Mouse (Mus musculus): ENCODE results near the gene Ptprm. TPM values are rescaled to one million over a fixed set of nuclear protein-coding genes. Genes with fewer than 3 reads are reported as not detected.

Gene Ptprm
- polyA plus RNA-seq, 1 experiment: not detected

DNA sequence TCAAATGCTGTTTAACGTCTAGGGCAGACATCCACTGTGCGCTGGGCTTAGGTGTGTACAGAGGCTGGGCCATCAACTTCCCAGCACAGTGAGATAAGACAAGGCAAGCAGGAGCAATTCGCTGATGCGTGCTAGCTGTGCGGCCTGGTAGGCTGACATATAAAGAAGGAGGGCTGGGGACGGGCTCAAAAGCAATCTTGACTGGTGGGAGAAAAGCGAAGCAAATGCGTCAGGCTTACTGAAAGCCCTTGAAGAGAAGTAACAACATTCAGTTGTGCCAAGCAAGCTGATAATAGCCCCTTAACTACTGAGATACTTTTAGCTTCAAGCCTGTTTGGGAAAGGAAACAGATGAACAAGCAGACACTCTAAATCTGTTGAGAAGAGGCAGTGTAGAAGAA is 217.8 kb downstream of the Ptprm start:
- H3K27ac ChIP-seq (ENCODE audit: insufficient read depth, low read depth, low read length): peak overlapping the region; percentile 83

DNA sequence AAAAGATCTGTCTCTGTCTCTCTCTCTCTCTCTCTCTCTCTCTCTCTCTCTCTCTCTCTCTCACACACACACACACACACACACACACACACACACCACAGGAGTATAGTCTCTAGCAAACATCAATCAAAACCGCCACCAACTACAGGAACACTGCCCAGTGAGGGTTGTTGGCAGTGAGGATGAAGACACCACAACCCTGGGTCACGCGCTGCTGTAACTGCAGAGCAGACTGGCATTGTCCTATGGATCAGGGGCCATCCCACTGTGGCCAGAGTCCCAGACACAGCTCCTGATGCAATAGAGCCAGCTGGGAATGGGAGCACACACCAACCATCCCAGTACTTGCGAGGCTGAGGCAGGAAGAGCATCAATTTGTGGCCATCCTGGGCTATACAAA is 220.0 kb downstream of the Ptprm start:
- no peak overlapping the region for H3K27ac ChIP-seq (ENCODE audit: insufficient read depth, low read depth, low read length)
- H3K4me3 ChIP-seq (ENCODE audit: insufficient read depth, low read depth, low read length): no peak overlapping the region
- TF ChIP-seq POLR2A (IDR thresholded peaks at IDR 0.05; ENCODE audit: insufficient read depth, low read depth, low read length): no peak
- no peak for TF ChIP-seq CTCF (IDR thresholded peaks at IDR 0.05; ENCODE audit: insufficient read depth, low read depth, low read length)
- peaks cover 21% of the 10 kb centered on the region for H3K4me1 ChIP-seq (ENCODE audit: control insufficient read depth, insufficient read depth, low read length)
- 86% methylated on average over 4 of the region's 4 CpGs for WGBS

More for the DNA sequence above, 217.8 kb downstream of the Ptprm start:
- H3K4me1 ChIP-seq (ENCODE audit: control insufficient read depth, insufficient read depth, low read length): peaks cover 22% of the 10 kb centered on the region
- TF ChIP-seq CTCF (IDR thresholded peaks at IDR 0.05; ENCODE audit: insufficient read depth, low read depth, low read length) (no peak), POLR2A (IDR thresholded peaks at IDR 0.05; ENCODE audit: insufficient read depth, low read depth, low read length) (no peak)
- no peak overlapping the region for H3K4me3 ChIP-seq (ENCODE audit: insufficient read depth, low read depth, low read length)
- WGBS: 43% methylated on average over 8 of the region's 8 CpGs

DNA sequence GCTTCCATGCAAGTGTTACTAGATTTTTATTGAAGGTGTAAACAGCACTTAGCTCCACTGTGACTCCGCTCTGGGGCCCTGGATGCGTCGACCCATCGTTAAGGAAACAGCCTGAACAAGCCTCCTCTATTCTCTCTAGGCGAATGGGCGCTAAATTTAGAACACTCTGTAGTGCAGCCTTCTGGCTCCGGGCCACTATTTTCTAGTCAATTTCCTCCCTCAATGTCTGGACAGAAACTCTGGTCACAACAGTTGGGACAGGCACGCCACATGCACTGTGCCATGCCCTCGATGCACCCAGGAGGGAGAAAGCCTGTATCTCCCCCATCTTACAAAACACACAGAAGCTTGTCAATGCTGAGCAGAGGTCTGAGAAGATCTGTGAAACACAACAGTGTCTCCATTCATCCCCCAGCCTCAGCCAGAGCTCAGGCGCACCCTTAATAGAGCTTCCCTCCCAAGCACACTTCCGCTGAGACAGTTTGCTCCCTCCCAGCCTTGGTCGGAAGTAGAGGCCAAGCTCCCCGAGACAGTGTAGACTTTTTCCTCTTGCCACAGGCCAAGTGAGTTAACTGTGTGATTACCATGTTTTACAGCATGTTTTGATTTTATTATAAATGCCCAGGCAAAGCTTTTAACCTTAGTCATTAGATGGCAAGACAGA is 220.7 kb downstream of the Ptprm start:
- TF ChIP-seq POLR2A (IDR thresholded peaks at IDR 0.05; ENCODE audit: insufficient read depth, low read depth, low read length) (no peak), CTCF (IDR thresholded peaks at IDR 0.05; ENCODE audit: insufficient read depth, low read depth, low read length) (no peak)
- WGBS: 13% methylated on average over 13 of the region's 13 CpGs
- Histone ChIP-seq H3K27ac (ENCODE audit: insufficient read depth, low read depth, low read length) (peak overlapping the region; percentile 77), H3K4me3 (ENCODE audit: insufficient read depth, low read depth, low read length) (no peak overlapping the region), H3K4me1 (ENCODE audit: control insufficient read depth, insufficient read depth, low read length) (peaks cover 18% of the 10 kb centered on the region)

DNA sequence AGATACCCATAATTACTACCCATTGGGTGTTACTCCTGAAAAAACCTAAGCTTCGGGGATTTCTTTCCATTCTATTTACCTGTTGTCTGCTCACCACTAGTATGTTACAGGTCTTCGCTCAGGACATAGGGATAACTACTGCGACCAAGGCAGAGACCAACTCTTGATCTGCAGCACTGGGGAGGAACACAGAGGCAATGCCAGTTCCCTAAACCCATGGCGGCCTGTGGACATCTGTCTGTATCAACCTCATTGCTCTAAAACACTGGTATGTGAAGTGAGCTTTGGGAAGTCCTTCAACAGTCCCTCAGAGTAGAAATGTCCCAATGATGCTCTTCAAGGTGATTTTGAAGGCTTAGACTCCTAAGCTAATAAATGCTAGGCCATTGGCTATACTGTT is 221.2 kb downstream of the Ptprm start:
- peak overlapping the region; percentile 77 for H3K27ac ChIP-seq (ENCODE audit: insufficient read depth, low read depth, low read length)
- 89% methylated on average over 4 of the region's 4 CpGs for WGBS
- H3K4me1 ChIP-seq (ENCODE audit: control insufficient read depth, insufficient read depth, low read length): peaks cover 18% of the 10 kb centered on the region
- no peak for TF ChIP-seq CTCF (IDR thresholded peaks at IDR 0.05; ENCODE audit: insufficient read depth, low read depth, low read length)
- no peak for TF ChIP-seq POLR2A (IDR thresholded peaks at IDR 0.05; ENCODE audit: insufficient read depth, low read depth, low read length)
- no peak overlapping the region for H3K4me3 ChIP-seq (ENCODE audit: insufficient read depth, low read depth, low read length)

DNA sequence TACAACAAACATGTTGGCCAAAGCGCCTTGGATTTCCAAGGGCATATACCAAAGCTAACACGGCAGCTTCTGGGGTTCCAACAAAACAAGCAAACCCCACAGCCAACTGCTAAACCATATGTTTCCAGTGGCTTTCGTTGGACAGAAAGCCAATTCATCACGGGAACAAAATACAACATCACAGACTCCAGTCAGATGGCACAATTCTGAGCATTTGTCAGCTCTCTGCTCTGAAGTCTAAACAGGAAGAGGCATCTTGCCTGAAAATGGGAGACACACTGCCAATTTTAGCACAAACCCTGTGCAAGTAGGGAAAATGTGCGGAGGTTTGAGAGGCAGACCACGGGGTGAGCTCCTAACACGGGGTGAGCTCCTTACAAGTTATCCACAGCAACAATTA is 226.7 kb downstream of the Ptprm start:
- 44% methylated on average over 7 of the region's 7 CpGs for WGBS
- no peak for TF ChIP-seq CTCF (IDR thresholded peaks at IDR 0.05; ENCODE audit: insufficient read depth, low read depth, low read length)
- no peak for TF ChIP-seq POLR2A (IDR thresholded peaks at IDR 0.05; ENCODE audit: insufficient read depth, low read depth, low read length)
- Histone ChIP-seq H3K4me3 (ENCODE audit: insufficient read depth, low read depth, low read length) (no peak overlapping the region), H3K27ac (ENCODE audit: insufficient read depth, low read depth, low read length) (peak overlapping the region; percentile 7; the same call in 1 of the 2 replicates), H3K4me1 (ENCODE audit: control insufficient read depth, insufficient read depth, low read length) (peaks cover 23% of the 10 kb centered on the region)

DNA sequence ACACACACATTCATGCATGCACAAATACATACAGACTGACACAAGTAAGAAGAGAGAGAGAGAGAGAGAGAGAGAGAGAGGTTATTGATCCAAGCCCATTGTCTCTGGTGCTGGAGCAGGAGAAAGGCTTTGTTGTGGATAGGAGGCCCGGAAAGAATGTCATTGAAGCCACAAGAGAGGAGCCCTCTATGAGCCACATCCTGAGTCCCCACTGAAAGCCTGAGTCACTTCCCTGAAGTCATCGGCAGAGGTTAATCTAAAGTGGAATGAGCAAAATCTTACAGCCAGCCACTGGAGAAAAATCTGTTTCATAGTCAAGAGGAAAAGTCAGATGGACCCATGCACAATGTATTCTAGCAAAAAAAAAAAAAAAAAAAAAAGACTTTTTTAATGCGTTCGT is 228.7 kb downstream of the Ptprm start:
- TF ChIP-seq POLR2A (IDR thresholded peaks at IDR 0.05; ENCODE audit: insufficient read depth, low read depth, low read length): no peak
- TF ChIP-seq CTCF (IDR thresholded peaks at IDR 0.05; ENCODE audit: insufficient read depth, low read depth, low read length): no peak
- WGBS: 65% methylated on average over 4 of the region's 4 CpGs
- H3K4me1 ChIP-seq (ENCODE audit: control insufficient read depth, insufficient read depth, low read length): peaks cover 23% of the 10 kb centered on the region
- H3K27ac ChIP-seq (ENCODE audit: insufficient read depth, low read depth, low read length): no peak overlapping the region
- H3K4me3 ChIP-seq (ENCODE audit: insufficient read depth, low read depth, low read length): no peak overlapping the region

DNA sequence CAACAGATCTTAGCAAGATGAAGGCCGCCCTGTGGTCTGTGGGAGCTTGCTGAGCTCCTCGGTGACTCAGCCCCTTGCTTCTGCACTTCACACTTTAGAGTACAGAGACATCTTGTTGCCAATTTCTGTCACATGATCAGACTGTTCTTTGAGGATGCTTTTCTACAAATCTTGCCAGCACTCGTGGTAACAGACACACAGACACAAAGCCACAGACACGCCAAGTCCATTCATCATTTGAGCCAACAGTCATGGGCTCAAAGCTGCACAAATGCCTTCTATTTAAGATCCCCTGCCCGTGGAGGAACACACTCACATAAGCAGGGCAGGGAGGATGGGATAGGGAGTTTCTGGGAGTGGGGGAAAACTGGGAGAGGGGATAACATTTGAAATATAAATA is 230.0 kb downstream of the Ptprm start:
- Histone ChIP-seq H3K4me3 (ENCODE audit: insufficient read depth, low read depth, low read length) (no peak overlapping the region), H3K4me1 (ENCODE audit: control insufficient read depth, insufficient read depth, low read length) (peaks cover 23% of the 10 kb centered on the region), H3K27ac (ENCODE audit: insufficient read depth, low read depth, low read length) (no peak overlapping the region)
- WGBS: 40% methylated on average over 5 of the region's 5 CpGs
- TF ChIP-seq POLR2A (IDR thresholded peaks at IDR 0.05; ENCODE audit: insufficient read depth, low read depth, low read length) (no peak), CTCF (IDR thresholded peaks at IDR 0.05; ENCODE audit: insufficient read depth, low read depth, low read length) (no peak)

DNA sequence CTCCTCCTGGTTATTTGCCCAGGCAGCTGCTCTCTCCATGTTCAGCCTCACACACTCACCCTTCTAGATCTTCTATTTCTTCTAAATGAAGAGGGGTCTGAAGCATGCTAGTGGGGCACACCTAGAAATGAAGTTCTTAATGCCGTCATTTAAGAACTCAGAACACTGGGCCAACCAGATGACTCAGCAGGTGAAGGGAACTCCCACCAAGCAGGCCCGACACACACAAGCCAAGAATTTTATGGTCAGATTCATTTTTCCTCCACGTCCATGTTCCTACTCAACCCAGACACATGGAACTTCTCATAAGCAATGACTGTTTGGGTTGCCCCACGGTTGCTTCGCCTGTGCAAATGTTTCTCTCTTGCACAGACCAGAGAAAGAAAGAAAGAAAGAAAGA is 230.5 kb downstream of the Ptprm start:
- no peak overlapping the region for H3K27ac ChIP-seq (ENCODE audit: insufficient read depth, low read depth, low read length)
- 81% methylated on average over 5 of the region's 5 CpGs for WGBS
- H3K4me3 ChIP-seq (ENCODE audit: insufficient read depth, low read depth, low read length): no peak overlapping the region
- TF ChIP-seq CTCF (IDR thresholded peaks at IDR 0.05; ENCODE audit: insufficient read depth, low read depth, low read length) (no peak), POLR2A (IDR thresholded peaks at IDR 0.05; ENCODE audit: insufficient read depth, low read depth, low read length) (no peak)
- peaks cover 23% of the 10 kb centered on the region for H3K4me1 ChIP-seq (ENCODE audit: control insufficient read depth, insufficient read depth, low read length)

DNA sequence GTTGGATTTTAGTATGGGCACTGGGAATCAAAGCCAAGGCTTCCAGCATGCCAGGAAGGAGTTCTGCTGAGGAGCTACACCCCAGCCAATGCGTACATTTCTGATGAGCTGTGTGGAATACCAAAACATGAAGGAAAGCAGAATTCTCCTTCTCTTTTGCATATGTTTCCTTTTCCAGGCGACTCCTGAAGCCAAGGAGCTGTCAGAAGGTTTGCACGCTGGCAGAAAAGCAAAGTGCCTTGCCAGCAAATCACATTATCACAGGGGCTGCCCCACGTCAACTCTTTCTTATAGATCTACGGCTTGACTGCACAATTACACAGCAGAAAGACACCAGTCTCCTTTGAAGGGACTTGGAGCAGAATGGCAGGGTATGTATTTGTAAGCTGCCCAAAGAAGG is 233.4 kb downstream of the Ptprm start:
- TF ChIP-seq POLR2A (IDR thresholded peaks at IDR 0.05; ENCODE audit: insufficient read depth, low read depth, low read length) (no peak), CTCF (IDR thresholded peaks at IDR 0.05; ENCODE audit: insufficient read depth, low read depth, low read length) (no peak)
- no peak overlapping the region for H3K4me3 ChIP-seq (ENCODE audit: insufficient read depth, low read depth, low read length)
- peaks cover 13% of the 10 kb centered on the region for H3K4me1 ChIP-seq (ENCODE audit: control insufficient read depth, insufficient read depth, low read length)
- no peak overlapping the region for H3K27ac ChIP-seq (ENCODE audit: insufficient read depth, low read depth, low read length)
- WGBS: 73% methylated on average over 5 of the region's 5 CpGs
